Mouse (Mus musculus) neural tube, embryonic 14.5 days (tissue): Measurements from ENCODE around the gene Ces5a. TPM values are rescaled to one million over a fixed set of nuclear protein-coding genes. Genes with fewer than 3 reads are reported as not detected.

Source experiments
- ATAC-seq: fragments of 200-750 bp; cut with Nextera tagmentation; 2 replicates; pipeline ENCODE4 v1.8.0; 2017; ENCODE audit warnings: low read depth, mild to moderate bottlenecking, moderate TSS enrichment, moderate library complexity
- H3K27ac ChIP-seq: fragments of 300-500 bp; sonication (generic); 2 replicates; pipeline ENCODE4 v1.5.1; 2014; ENCODE audit warnings: low read depth, mild to moderate bottlenecking, control low read depth, low read length, moderate library complexity, mixed read lengths
- H3K27me3 ChIP-seq: fragments of 300-500 bp; sonication (generic); 2 replicates; pipeline ENCODE4 v1.6.1; 2014; ENCODE audit warnings: low read length; ENCODE audit not compliant: control insufficient read depth, insufficient read depth
- H3K36me3 ChIP-seq: fragments of 300-500 bp; sonication (generic); 2 replicates; pipeline ENCODE4 v1.6.1; 2014; ENCODE audit warnings: low read length, mixed read lengths; ENCODE audit not compliant: control insufficient read depth, insufficient read depth
- H3K4me1 ChIP-seq: fragments of 300-500 bp; sonication (generic); 2 replicates; pipeline ENCODE4 v1.6.1; 2014; ENCODE audit warnings: low read length; ENCODE audit not compliant: control insufficient read depth, insufficient read depth
- H3K4me2 ChIP-seq: fragments of 300-500 bp; sonication (generic); 2 replicates; pipeline ENCODE4 v1.6.1; 2014; ENCODE audit warnings: mild to moderate bottlenecking, low read depth, low read length, control low read depth
- H3K4me3 ChIP-seq: fragments of 300-500 bp; sonication (generic); 2 replicates; pipeline ENCODE4 v1.5.1; 2014; ENCODE audit warnings: low read depth, low read length, control low read depth, mixed read lengths
- H3K9ac ChIP-seq: fragments of 300-500 bp; sonication (generic); replicated peaks from 2 replicates; pipeline ENCODE4 v1.6.1; 2014; ENCODE audit warnings: low read depth, mild to moderate bottlenecking, control low read depth, low read length, mixed read lengths
- H3K9me3 ChIP-seq: fragments of 300-500 bp; sonication (generic); 2 replicates; pipeline ENCODE4 v1.6.1; 2016; ENCODE audit warnings: low read length; ENCODE audit not compliant: control insufficient read depth
- WGBS: fragments of 180-500 bp; shearing (Covaris S2); extraction: QIAGEN DNeasy Blood & Tissue Kit; methylation state at CpG from one replicate; pipeline ENCODE4 v1.1.7; 2014; 5-methylcytosine and 5-hydroxymethylcytosine counted together
- polyA plus RNA-seq: library from polyadenylated mRNA; unstranded; fragments of >200 nt; fragmentation: Nextera tagmentation; extraction: Ambion mirVana; gene quantifications from 2 replicates; pipeline ENCODE4 v1.2.1, GENCODE M21; 2014

Ces5a gene
- polyA plus RNA-seq, 1 experiment from 2014 or later, result 0.87 TPM

DNA sequence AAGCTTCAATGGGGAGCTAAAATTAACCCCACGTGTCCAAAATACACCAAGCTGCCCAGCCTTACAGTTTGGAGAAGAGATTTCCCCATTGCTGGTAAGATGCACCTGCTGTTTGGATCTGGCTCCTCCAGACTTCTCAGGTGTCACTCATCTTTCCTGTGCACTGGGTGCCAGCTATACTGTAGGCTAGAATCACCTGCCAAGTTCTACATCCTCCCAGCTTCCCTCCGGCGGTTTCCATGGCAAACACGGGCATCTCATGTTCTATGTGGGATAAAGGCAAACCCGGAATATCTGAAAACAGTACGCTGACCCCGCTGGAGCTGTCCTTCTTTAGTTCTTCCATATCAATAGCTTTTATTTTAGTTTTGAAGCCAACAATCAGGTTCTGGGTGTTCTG is 27.9 kb upstream of the Ces5a start:
- Histone ChIP-seq H3K4me1 (no peaks in the 10 kb centered on the region), H3K36me3 (no peaks in the 10 kb centered on the region), H3K9ac (no peak overlapping the region), H3K4me2 (no peak overlapping the region), H3K9me3 (no peaks in the 10 kb centered on the region), H3K4me3 (no peak overlapping the region), H3K27me3 (no peaks in the 10 kb centered on the region), H3K27ac (no peak overlapping the region)
- WGBS, result 89% methylated on average over 7 of the region's 7 CpGs
- no peak for ATAC-seq

- WGBS, result 28% methylated on average over 6 of the region's 6 CpGs
- no peaks in the 10 kb centered on the region for H3K9me3 ChIP-seq
- ATAC-seq, result no peak
- no peaks in the 10 kb centered on the region for H3K27me3 ChIP-seq
- H3K4me1 ChIP-seq, result no peaks in the 10 kb centered on the region
- no peak overlapping the region for H3K4me2 ChIP-seq
- H3K27ac ChIP-seq, result no peak overlapping the region
- no peak overlapping the region for H3K9ac ChIP-seq
- H3K4me3 ChIP-seq, result no peak overlapping the region
- no peaks in the 10 kb centered on the region for H3K36me3 ChIP-seq
Observed at GRCm38 (mm10) chr8:93562557-93563210, 27.1 kb upstream of the Ces5a start.

- no peaks in the 10 kb centered on the region for H3K36me3 ChIP-seq
- no peaks in the 10 kb centered on the region for H3K4me1 ChIP-seq
- no peaks in the 10 kb centered on the region for H3K27me3 ChIP-seq
- H3K27ac ChIP-seq, result no peak overlapping the region
- ATAC-seq, result no peak
- WGBS, result 80% methylated on average over 3 of the region's 3 CpGs
- H3K9me3 ChIP-seq, result no peaks in the 10 kb centered on the region
- no peak overlapping the region for H3K4me3 ChIP-seq
- no peak overlapping the region for H3K9ac ChIP-seq
- no peak overlapping the region for H3K4me2 ChIP-seq
Observed at GRCm38 (mm10) chr8:93561271-93561670, 25.6 kb upstream of the Ces5a start.

DNA sequence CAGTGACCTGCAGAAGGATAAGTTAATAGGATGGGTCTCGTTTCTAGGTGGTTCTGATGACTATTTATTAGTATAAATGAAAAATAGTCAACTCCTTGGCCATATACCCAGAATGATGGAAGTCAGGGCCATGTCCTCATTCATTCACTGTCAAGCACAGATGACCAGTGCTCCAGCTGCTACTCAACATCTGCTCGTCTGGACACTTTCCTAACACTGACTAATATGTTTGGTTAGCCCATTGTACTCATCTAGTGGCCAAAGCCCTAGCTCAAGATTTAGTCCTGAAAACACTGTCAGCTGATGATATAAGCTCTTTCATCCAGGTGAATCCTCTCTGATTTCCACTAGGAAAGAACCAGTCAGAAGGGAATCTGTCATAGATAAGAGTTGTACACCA is 24.1 kb upstream of the Ces5a start:
- no peaks in the 10 kb centered on the region for H3K4me1 ChIP-seq
- no peak overlapping the region for H3K4me3 ChIP-seq
- no peak overlapping the region for H3K27ac ChIP-seq
- 81% methylated on average over 2 of the region's 2 CpGs for WGBS
- H3K9ac ChIP-seq, result no peak overlapping the region
- no peaks in the 10 kb centered on the region for H3K27me3 ChIP-seq
- no peaks in the 10 kb centered on the region for H3K36me3 ChIP-seq
- no peak for ATAC-seq
- H3K4me2 ChIP-seq, result no peak overlapping the region
- H3K9me3 ChIP-seq, result peaks cover 3% of the 10 kb centered on the region; the same call in 1 of the 2 replicates

DNA sequence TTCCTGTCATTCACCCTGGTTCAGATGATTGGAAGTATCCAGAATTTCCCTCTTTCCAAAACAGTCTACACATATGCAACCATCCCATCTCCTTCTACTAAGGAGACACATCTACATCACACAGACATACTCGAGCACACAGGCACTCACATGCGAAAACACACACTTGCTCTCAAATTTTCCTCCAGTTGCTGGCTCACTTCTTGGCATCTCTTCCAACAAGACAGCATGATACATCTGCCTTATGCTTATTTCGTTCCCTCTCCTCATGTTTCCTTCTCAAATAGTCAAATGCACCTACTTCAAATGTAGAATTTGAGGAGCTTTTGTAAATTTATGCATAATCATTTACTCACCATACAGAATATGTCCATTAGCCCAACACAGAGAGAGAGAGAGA is 33.0 kb downstream of the Ces5a start:
- Histone ChIP-seq H3K9me3 (no peaks in the 10 kb centered on the region), H3K4me1 (no peaks in the 10 kb centered on the region), H3K36me3 (no peaks in the 10 kb centered on the region), H3K9ac (no peak overlapping the region), H3K4me2 (no peak overlapping the region), H3K27me3 (no peaks in the 10 kb centered on the region), H3K27ac (no peak overlapping the region), H3K4me3 (no peak overlapping the region)
- WGBS, result 88% methylated on average over 3 of the region's 3 CpGs
- no peak for ATAC-seq

DNA sequence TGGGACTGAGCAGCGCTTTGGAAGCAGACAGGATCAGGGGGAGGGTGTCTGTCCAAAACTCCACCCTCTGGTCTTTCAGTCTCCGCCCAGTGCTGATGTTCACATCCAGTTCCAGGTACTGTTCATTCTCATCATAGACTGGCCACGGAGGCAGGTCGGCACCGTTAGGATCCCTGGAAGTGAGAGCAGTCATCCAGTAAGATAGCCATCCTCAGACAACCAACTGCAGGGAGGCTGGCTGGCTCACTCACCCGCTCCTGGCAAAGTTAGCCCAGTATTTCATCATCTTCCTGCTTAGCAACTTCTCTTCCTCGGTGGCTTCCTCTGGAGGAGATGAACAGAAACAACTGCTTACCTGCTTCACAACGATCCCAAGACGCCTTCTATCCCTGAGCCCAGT is 36.2 kb downstream of the Ces5a start:
- Histone ChIP-seq H3K4me2 (peak overlapping the region; percentile 11; the same call in 1 of the 2 replicates), H3K27me3 (no peaks in the 10 kb centered on the region), H3K36me3 (no peaks in the 10 kb centered on the region), H3K9me3 (no peaks in the 10 kb centered on the region), H3K27ac (no peak overlapping the region), H3K4me1 (no peaks in the 10 kb centered on the region), H3K4me3 (no peak overlapping the region), H3K9ac (no peak overlapping the region)
- WGBS, result 44% methylated on average over 9 of the region's 9 CpGs
- no peak for ATAC-seq

DNA sequence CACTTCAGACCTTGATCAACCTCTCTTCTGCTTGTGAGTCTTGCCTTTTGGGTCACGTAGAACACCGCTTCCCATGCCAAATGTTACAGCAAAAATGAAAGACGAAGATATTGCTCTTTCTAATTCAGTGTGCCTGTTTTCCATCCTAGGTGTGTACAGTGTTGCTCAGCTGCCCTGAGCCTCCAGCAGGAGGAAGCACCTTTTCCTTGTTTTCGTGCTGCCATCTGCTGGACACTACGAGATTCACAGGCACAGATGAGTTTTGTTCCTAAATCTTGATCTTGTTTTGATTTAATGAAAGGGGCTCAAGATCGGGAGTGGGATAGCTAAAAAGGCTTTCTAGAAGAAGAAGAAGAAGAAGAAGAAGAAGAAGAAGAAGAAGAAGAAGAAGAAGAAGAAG is 40.3 kb downstream of the Ces5a start:
- no peak overlapping the region for H3K9ac ChIP-seq

GRCm38 (mm10) chr8:93488743-93489142 is 46.9 kb downstream of the Ces5a start:
- no peak for ATAC-seq
- WGBS, result 5% methylated on average over 4 of the region's 4 CpGs

More for the DNA sequence above, 40.3 kb downstream of the Ces5a start:
- H3K27ac ChIP-seq, result no peak overlapping the region
- no peak overlapping the region for H3K4me2 ChIP-seq
- H3K4me1 ChIP-seq, result no peaks in the 10 kb centered on the region
- H3K27me3 ChIP-seq, result no peaks in the 10 kb centered on the region
- WGBS, result 24% methylated on average over 6 of the region's 6 CpGs
- no peaks in the 10 kb centered on the region for H3K36me3 ChIP-seq
- no peaks in the 10 kb centered on the region for H3K9me3 ChIP-seq
- no peak overlapping the region for H3K4me3 ChIP-seq
- ATAC-seq, result no peak

DNA sequence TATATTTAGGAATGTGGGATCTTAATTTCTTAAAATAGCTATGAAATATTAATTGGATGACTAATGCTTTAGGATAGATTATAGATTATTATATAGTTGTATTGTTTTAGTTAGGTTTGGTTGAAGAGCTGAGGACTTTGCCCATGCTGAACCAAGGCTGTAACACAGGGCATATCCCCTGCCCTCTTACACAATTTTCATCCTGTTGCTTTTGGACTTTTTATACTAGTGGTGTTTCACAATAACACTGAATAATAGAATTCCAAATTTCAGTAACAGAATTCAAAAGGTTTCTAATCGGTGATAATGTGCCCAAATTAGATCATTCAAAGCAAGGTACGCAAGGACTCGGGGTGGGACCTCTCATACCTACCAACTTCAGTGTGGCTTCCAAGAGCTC is 57.4 kb downstream of the Ces5a start:
- H3K4me3 ChIP-seq, result no peak overlapping the region
- no peak overlapping the region for H3K4me2 ChIP-seq
- H3K4me1 ChIP-seq, result no peaks in the 10 kb centered on the region
- no peak overlapping the region for H3K27ac ChIP-seq
- no peak for ATAC-seq
- no peak overlapping the region for H3K9ac ChIP-seq
- no peaks in the 10 kb centered on the region for H3K36me3 ChIP-seq
- H3K9me3 ChIP-seq, result no peaks in the 10 kb centered on the region
- 98% methylated on average over 3 of the region's 3 CpGs for WGBS
- H3K27me3 ChIP-seq, result no peaks in the 10 kb centered on the region

More at GRCm38 (mm10) chr8:93488743-93489142, 46.9 kb downstream of the Ces5a start:
- Histone ChIP-seq H3K36me3 (no peaks in the 10 kb centered on the region), H3K9ac (no peak overlapping the region), H3K27ac (no peak overlapping the region), H3K9me3 (no peaks in the 10 kb centered on the region), H3K4me2 (no peak overlapping the region), H3K4me3 (no peak overlapping the region), H3K27me3 (no peaks in the 10 kb centered on the region), H3K4me1 (no peaks in the 10 kb centered on the region)
